Mouse (Mus musculus) bone marrow, adult 2 months (tissue): ENCODE measurements around the gene Mfn2.

Experiments used
- CTCF ChIP-seq: fragments of 200-500 bp; IDR thresholded peaks from 2 replicates; pipeline ENCODE4 v1.5.1; 2011; ENCODE audit warnings: low read length, control low read depth; ENCODE audit not compliant: control insufficient read depth, insufficient read depth
- POLR2A ChIP-seq: fragments of 200-500 bp; IDR thresholded peaks from 2 replicates; pipeline ENCODE4 v1.6.1; 2011; ENCODE audit warnings: low read depth, mild to moderate bottlenecking, control low read depth, low read length, borderline replicate concordance; ENCODE audit not compliant: control insufficient read depth

- no peak for TF ChIP-seq CTCF
- no peak for TF ChIP-seq POLR2A
These were observed 36.8 kb upstream of the Mfn2 start for GRCm38 (mm10) chr4:147941045-147942020.
